Mouse (Mus musculus) kidney, embryonic 14.5 days (tissue): ENCODE measurements around the gene Syngr1. TPM values are rescaled to one million over a fixed set of nuclear protein-coding genes. Genes with fewer than 3 reads are reported as not detected.

Experiments used
- ATAC-seq: fragments of 200-750 bp; cut with Nextera tagmentation; 2 replicates; pipeline ENCODE4 v1.8.0; 2017; ENCODE audit warnings: moderate number of reproducible peaks, mild to moderate bottlenecking, moderate TSS enrichment, moderate library complexity; ENCODE audit not compliant: low FRiP score, low TSS enrichment
- H3K27ac ChIP-seq: fragments of 300-500 bp; sonication (generic); 2 replicates; pipeline ENCODE4 v1.5.1; 2014; ENCODE audit warnings: low read depth, mild to moderate bottlenecking, low read length, moderate library complexity, mixed read lengths
- H3K27me3 ChIP-seq: fragments of 300-500 bp; sonication (generic); 2 replicates; pipeline ENCODE4 v1.6.1; 2014; ENCODE audit warnings: mild to moderate bottlenecking, low read length; ENCODE audit not compliant: control insufficient read depth, insufficient read depth
- H3K36me3 ChIP-seq: fragments of 300-500 bp; sonication (generic); 2 replicates; pipeline ENCODE4 v1.6.1; 2014; ENCODE audit warnings: low read length, mixed read lengths; ENCODE audit not compliant: control insufficient read depth, insufficient read depth
- H3K4me1 ChIP-seq: fragments of 300-500 bp; sonication (generic); 2 replicates; pipeline ENCODE4 v1.6.1; 2014; ENCODE audit warnings: low read length, mixed read lengths; ENCODE audit not compliant: control insufficient read depth, insufficient read depth
- H3K4me2 ChIP-seq: fragments of 300-500 bp; sonication (generic); replicated peaks from 2 replicates; pipeline ENCODE4 v1.6.1; 2014; ENCODE audit warnings: low read depth, mild to moderate bottlenecking, low read length
- H3K4me3 ChIP-seq: fragments of 300-500 bp; sonication (generic); 2 replicates; pipeline ENCODE4 v1.5.1; 2014; ENCODE audit warnings: mild to moderate bottlenecking, low read length
- H3K9ac ChIP-seq: fragments of 300-500 bp; sonication (generic); 2 replicates; pipeline ENCODE4 v1.6.1; 2014; ENCODE audit warnings: low read depth, mild to moderate bottlenecking, low read length, moderate library complexity
- H3K9me3 ChIP-seq: fragments of 300-500 bp; sonication (generic); 2 replicates; pipeline ENCODE4 v1.6.1; 2016; ENCODE audit warnings: low read length; ENCODE audit not compliant: control insufficient read depth
- WGBS: fragments of 180-500 bp; shearing (Covaris S2); extraction: QIAGEN DNeasy Blood & Tissue Kit; methylation state at CpG from one replicate; pipeline ENCODE4 v1.1.7; 2014; 5-methylcytosine and 5-hydroxymethylcytosine counted together
- polyA plus RNA-seq: library from polyadenylated mRNA; unstranded; fragments of >200 nt; fragmentation: Nextera tagmentation; extraction: Ambion mirVana; gene quantifications from 2 replicates; pipeline ENCODE4 v1.2.1, GENCODE M21; 2014

Syngr1 gene
- polyA plus RNA-seq, 1 experiment from 2014 or later = 9.5 TPM

DNA sequence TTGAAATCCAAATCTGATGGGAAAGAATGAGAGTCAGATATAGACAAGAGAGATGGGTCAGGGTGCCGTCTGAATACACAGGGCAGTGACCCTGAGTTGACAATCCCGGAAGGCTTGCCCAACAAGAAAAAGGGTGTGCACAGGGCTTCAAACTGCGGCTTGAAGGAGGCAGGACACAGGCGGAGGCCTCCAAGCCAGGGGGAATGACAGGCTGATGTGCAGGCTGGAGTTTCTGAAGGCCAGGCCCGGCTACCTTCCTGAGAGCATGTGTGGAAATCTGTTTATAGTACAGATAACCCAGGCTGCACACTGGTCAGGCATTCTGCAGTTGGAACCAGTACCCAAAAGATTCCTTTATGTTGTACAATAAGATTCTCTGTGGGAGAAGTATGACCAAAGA is 56.4 kb downstream of the Syngr1 start:
- H3K4me3 ChIP-seq = no peak overlapping the region
- H3K9ac ChIP-seq = no peak overlapping the region
- no peak overlapping the region for H3K27ac ChIP-seq
- H3K27me3 ChIP-seq = no peaks in the 10 kb centered on the region
- 69% methylated on average over 5 of the region's 5 CpGs for WGBS
- no peak for ATAC-seq
- H3K4me1 ChIP-seq = 0 out of 2 replicates have a peak, but pooled peaks cover 2% of the 10 kb centered on the region
- H3K4me2 ChIP-seq = no peak overlapping the region
- peaks cover 39% of the 10 kb centered on the region for H3K36me3 ChIP-seq
- H3K9me3 ChIP-seq = no peaks in the 10 kb centered on the region

DNA sequence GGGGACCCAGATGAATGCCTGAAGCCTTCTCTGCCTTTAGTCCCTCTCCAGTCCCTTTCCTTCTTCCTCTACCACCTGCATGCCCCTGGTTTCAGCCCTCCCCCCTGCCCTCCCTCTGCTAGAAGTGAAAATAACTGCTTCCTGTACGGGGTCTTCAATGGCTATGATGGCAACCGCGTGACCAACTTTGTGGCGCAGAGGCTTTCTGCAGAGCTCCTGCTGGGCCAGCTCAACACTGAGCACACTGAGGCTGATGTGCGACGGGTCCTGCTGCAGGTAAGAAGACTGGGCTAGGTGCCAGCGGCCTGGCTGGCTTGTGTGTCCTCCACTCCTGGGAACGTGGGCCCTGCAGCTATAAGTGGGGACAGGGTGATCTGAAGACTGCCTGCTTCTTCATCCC is 57.4 kb downstream of the Syngr1 start:
- no peaks in the 10 kb centered on the region for H3K9me3 ChIP-seq
- H3K4me1 ChIP-seq = 0 out of 2 replicates have a peak, but pooled peaks cover 2% of the 10 kb centered on the region
- no peaks in the 10 kb centered on the region for H3K27me3 ChIP-seq
- no peak overlapping the region for H3K27ac ChIP-seq
- H3K36me3 ChIP-seq = peaks cover 43% of the 10 kb centered on the region
- no peak overlapping the region for H3K4me2 ChIP-seq
- H3K4me3 ChIP-seq = no peak overlapping the region
- no peak overlapping the region for H3K9ac ChIP-seq
- ATAC-seq = no peak
- 88% methylated on average over 8 of the region's 8 CpGs for WGBS

DNA sequence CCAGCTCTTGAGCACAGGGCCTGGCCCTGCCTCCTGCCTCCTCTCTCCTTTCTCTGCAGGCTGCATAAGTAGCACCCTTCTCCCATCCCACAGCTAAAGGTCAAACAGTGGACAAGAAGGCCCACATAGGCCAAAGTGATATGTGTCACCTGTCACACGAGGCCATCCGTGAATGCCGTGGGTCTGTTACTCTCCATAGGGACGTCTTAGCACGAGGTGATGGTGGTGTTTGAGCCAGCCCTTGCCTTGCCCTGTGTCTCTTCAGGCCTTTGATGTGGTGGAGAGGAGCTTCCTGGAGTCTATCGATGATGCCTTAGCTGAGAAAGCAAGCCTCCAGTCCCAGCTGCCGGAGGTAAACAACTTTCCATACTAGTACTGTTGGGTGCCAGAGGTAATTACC is 58.4 kb downstream of the Syngr1 start:
- ATAC-seq = no peak
- H3K9me3 ChIP-seq = no peaks in the 10 kb centered on the region
- H3K4me2 ChIP-seq = no peak overlapping the region
- no peaks in the 10 kb centered on the region for H3K27me3 ChIP-seq
- no peak overlapping the region for H3K4me3 ChIP-seq
- no peak overlapping the region for H3K27ac ChIP-seq
- H3K4me1 ChIP-seq = 0 out of 2 replicates have a peak, but pooled peaks cover 2% of the 10 kb centered on the region
- H3K36me3 ChIP-seq = peaks cover 48% of the 10 kb centered on the region
- 90% methylated on average over 7 of the region's 7 CpGs for WGBS
- no peak overlapping the region for H3K9ac ChIP-seq

DNA sequence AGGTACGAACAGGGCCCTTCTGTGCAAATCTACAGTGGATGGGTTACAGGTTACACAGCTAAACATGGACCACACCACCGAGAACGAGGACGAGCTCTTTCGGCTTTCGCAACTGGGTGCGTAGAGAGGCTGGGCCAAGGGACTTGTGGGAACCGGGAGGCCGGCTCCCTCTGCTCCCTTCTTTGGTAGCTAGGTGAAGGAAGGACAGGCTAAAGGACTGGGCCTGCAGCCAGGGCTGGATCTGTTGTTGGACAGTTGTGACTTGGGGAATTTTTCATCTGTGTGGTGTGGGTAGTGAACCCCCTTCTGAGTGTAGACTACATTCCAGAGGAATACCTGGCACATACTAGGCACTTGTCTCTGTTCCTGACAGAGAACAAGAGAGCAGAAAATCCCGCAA is 61.5 kb downstream of the Syngr1 start:
- H3K27me3 ChIP-seq = no peaks in the 10 kb centered on the region
- H3K4me2 ChIP-seq = no peak overlapping the region
- WGBS = 88% methylated on average over 10 of the region's 10 CpGs
- H3K36me3 ChIP-seq = peaks cover 71% of the 10 kb centered on the region
- H3K9ac ChIP-seq = no peak overlapping the region
- no peak overlapping the region for H3K4me3 ChIP-seq
- H3K9me3 ChIP-seq = no peaks in the 10 kb centered on the region
- H3K27ac ChIP-seq = no peak overlapping the region
- ATAC-seq = no peak
- no peaks in the 10 kb centered on the region; the same call in 1 of the 2 replicates for H3K4me1 ChIP-seq

DNA sequence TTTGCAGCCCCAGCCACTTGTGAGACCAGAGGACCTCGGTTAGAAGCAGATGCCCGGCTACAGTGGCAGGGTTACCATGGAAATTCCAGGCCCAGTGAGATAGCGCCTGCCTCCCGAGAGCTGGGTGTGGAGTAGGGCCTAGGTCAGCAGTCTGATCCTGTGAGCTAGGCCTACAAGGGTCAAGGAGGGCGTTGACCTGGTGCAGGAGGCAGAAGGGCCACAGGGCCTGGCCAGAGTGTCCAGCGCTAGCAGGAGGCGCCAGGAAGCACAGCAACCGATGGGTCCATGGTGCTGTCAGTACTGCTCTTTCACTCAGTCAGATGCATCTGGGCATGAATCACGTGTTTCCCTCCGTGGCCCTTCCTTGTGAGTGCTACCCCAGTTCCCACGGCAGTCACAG is 62.6 kb downstream of the Syngr1 start:
- H3K27ac ChIP-seq = no peak overlapping the region
- WGBS = 85% methylated on average over 11 of the region's 11 CpGs
- peaks cover 10% of the 10 kb centered on the region for H3K4me1 ChIP-seq
- H3K4me3 ChIP-seq = no peak overlapping the region
- H3K4me2 ChIP-seq = no peak overlapping the region
- H3K9me3 ChIP-seq = no peaks in the 10 kb centered on the region
- no peak overlapping the region for H3K9ac ChIP-seq
- H3K27me3 ChIP-seq = no peaks in the 10 kb centered on the region
- peaks cover 78% of the 10 kb centered on the region for H3K36me3 ChIP-seq
- no peak for ATAC-seq

DNA sequence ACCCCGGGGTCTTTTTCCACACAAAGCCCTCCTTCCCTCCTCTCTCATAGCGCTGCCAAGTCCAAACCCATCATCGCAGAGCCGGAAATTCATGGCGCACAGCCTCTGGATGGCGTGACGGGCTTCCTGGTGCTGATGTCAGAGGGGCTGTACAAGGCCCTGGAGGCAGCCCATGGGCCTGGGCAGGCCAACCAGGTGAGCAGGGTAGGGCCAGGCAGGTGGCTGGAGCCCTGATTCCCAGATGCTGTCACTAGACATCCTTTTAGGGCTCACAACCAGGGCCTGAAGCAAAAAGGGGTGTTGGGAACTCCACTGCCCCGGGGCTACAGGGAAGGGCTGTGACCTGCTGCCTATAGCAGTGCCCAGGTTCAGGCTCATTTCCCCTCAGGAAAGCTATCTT is 64.6 kb downstream of the Syngr1 start:
- no peak overlapping the region for H3K4me2 ChIP-seq
- H3K9me3 ChIP-seq = no peaks in the 10 kb centered on the region
- H3K4me1 ChIP-seq = peaks cover 26% of the 10 kb centered on the region
- H3K36me3 ChIP-seq = peaks cover 74% of the 10 kb centered on the region
- H3K27me3 ChIP-seq = no peaks in the 10 kb centered on the region
- ATAC-seq = no peak
- no peak overlapping the region for H3K4me3 ChIP-seq
- H3K9ac ChIP-seq = no peak overlapping the region
- 88% methylated on average over 8 of the region's 8 CpGs for WGBS
- H3K27ac ChIP-seq = no peak overlapping the region

DNA sequence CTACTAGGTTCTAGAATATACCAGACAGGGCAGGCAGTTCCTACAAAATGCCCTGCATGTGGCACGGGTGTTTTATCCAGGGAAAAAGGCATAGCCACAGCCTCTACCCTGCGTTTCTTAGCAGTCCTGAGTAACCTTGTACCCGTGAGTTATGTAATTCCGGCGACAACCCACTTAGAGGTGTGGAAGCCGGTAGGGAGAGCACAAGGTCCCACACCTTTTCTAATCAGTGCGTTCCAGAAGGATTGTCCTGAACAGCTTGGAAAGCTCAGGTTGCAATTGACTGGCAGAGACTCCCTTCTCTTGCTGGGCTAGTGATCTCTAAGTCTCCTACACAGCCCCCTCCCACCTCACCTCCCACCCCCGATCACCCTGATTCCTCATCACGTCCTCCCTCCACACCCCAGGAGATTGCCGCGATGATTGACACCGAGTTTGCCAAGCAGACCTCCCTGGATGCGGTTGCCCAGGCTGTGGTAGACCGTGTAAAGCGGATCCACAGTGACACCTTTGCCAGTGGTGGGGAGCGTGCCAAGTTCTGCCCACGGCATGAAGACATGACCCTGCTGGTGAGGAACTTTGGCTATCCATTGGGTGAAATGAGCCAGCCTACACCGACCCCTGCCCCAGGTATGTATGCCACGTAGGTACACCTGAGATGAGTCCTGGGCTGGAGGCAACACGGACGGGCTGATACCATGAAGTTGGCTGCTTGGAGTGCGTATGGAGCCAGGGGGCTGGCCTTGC is 66.2 kb downstream of the Syngr1 start:
- no peak overlapping the region for H3K4me2 ChIP-seq
- no peak for ATAC-seq
- 78% methylated on average over 22 of the region's 22 CpGs for WGBS
- peaks cover 82% of the 10 kb centered on the region for H3K36me3 ChIP-seq
- H3K9ac ChIP-seq = no peak overlapping the region
- H3K27ac ChIP-seq = no peak overlapping the region
- no peaks in the 10 kb centered on the region for H3K9me3 ChIP-seq
- no peaks in the 10 kb centered on the region for H3K27me3 ChIP-seq
- peaks cover 26% of the 10 kb centered on the region for H3K4me1 ChIP-seq
- no peak overlapping the region for H3K4me3 ChIP-seq

DNA sequence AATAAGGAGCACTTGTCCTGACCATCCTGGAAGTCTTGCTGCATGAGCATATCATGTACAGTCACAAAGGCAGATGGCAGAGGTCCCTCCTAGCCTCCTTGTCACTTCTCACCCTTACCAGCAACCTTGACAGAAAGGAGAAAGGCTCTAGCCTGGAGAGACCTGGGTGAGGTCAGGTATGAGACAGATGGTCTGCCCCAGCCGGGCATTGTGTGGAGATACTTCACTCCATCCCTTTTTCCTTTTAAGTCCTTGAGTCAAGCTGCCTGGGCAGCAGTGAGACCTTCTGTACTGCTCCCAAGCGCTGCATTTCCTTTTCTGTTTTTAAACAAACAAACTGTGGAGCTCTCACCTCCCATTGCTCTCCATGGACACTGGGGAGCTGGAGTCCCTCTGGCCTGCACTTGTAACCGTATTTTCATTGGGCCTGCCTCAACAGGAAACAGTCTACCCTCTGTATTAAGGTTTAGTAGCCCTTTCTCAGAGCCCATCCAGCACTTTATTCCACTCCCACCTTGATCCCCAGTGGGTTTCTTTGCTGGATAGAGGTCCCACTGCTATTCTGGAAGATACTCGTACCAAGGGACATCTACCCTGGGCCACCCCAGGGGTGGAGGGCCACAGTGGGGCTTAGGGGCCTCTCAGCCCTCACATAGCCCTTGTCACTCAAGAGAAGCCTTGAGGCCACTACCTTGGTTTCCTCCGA is 67.0 kb downstream of the Syngr1 start:
- no peaks in the 10 kb centered on the region for H3K27me3 ChIP-seq
- 50% methylated on average over 5 of the region's 5 CpGs for WGBS
- peak overlapping the region; percentile 84; the same call in 1 of the 2 replicates for H3K27ac ChIP-seq
- H3K9ac ChIP-seq = no peak overlapping the region
- ATAC-seq = no peak
- H3K4me2 ChIP-seq = no peak overlapping the region
- H3K4me1 ChIP-seq = peaks cover 26% of the 10 kb centered on the region
- H3K36me3 ChIP-seq = peaks cover 75% of the 10 kb centered on the region
- no peaks in the 10 kb centered on the region for H3K9me3 ChIP-seq
- H3K4me3 ChIP-seq = no peak overlapping the region

DNA sequence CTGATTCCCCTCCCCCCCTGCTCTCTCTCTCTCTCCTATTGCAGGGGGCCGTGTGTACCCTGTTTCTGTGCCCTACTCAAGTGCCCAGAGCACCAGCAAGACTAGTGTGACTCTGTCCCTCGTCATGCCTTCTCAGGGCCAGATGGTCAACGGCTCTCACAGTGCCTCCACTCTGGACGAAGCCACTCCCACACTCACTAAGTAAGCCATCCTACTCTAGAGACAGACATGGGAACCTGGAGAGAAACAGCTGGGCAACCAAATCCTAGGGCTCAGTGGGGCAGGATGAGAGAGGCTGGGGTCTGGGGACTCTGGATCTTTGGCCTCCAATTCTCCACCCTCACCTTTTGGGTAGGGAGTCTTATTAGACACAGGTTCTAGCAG is 67.6 kb downstream of the Syngr1 start:
- H3K4me2 ChIP-seq = no peak overlapping the region
- H3K27me3 ChIP-seq = no peaks in the 10 kb centered on the region
- WGBS = 10% methylated on average over 4 of the region's 4 CpGs
- peaks cover 70% of the 10 kb centered on the region for H3K36me3 ChIP-seq
- no peak overlapping the region for H3K4me3 ChIP-seq
- peaks cover 26% of the 10 kb centered on the region for H3K4me1 ChIP-seq
- no peak overlapping the region for H3K9ac ChIP-seq
- ATAC-seq = no peak; the same call in 1 of the 2 replicates
- no peaks in the 10 kb centered on the region for H3K9me3 ChIP-seq
- peak overlapping the region; percentile 84 for H3K27ac ChIP-seq
